Mouse (Mus musculus) C2C12 (cell line): Measurements from ENCODE around the gene Gtdc1. TPM values are rescaled to one million over a fixed set of nuclear protein-coding genes. Genes with fewer than 3 reads are reported as not detected.

ENCODE experiments used
- H3K27me3 ChIP-seq: one replicate; pipeline ENCODE4 v1.6.1; 2011; ENCODE audit not compliant: control insufficient read depth, insufficient read depth, insufficient read length
- H3K36me3 ChIP-seq: one replicate; pipeline ENCODE4 v1.6.1; 2011; ENCODE audit not compliant: control insufficient read depth, insufficient read depth
- H3K4me3 ChIP-seq: one replicate; pipeline ENCODE4 v1.5.1; 2011; ENCODE audit warnings: mild to moderate bottlenecking, control low read depth; ENCODE audit not compliant: poor library complexity, insufficient read depth, severe bottlenecking
- H3K79me2 ChIP-seq: one replicate; pipeline ENCODE4 v1.6.1; 2011; ENCODE audit not compliant: control insufficient read depth, insufficient read depth
- H3K79me3 ChIP-seq: one replicate; pipeline ENCODE4 v1.6.1; 2011; ENCODE audit warnings: low read depth, control low read depth
- H3ac ChIP-seq: one replicate; pipeline ENCODE3; 2011; ENCODE audit warnings: low read depth; ENCODE audit not compliant: control insufficient read depth, insufficient read length
- CEBPB ChIP-seq: IDR thresholded peaks from one replicate; pipeline ENCODE4 v1.6.1; 2011; ENCODE audit warnings: low read depth, mild to moderate bottlenecking, control low read depth, moderate library complexity
- CTCF ChIP-seq: IDR thresholded peaks from one replicate; pipeline ENCODE4 v1.5.1; 2011; ENCODE audit not compliant: control insufficient read depth, insufficient read depth, insufficient read length
- FOSL1 ChIP-seq: IDR thresholded peaks from one replicate; pipeline ENCODE4 v1.8.0; 2011; ENCODE audit warnings: mild to moderate bottlenecking, low read length; ENCODE audit not compliant: poor library complexity, insufficient read depth, severe bottlenecking
- MAX ChIP-seq: IDR thresholded peaks from one replicate; pipeline ENCODE4 v1.6.1; 2011; ENCODE audit warnings: mild to moderate bottlenecking, control low read depth
- MYOD1 ChIP-seq: IDR thresholded peaks from one replicate; pipeline ENCODE4 v1.6.1; 2011; ENCODE audit warnings: low read depth; ENCODE audit not compliant: control insufficient read depth, insufficient read length
- MYOG ChIP-seq: IDR thresholded peaks from one replicate; pipeline ENCODE4 v1.6.1; 2011; ENCODE audit not compliant: control insufficient read depth, insufficient read length; ENCODE audit errors: extremely low read depth
- USF1 ChIP-seq: IDR thresholded peaks from one replicate; pipeline ENCODE4 v1.6.1; 2011; ENCODE audit warnings: low read depth, mild to moderate bottlenecking, control low read depth, moderate library complexity
- polyA plus RNA-seq: library from polyadenylated mRNA; unstranded; fragments of >200 nt; fragmentation: generic; extraction: Trizol; gene quantifications from one replicate; pipeline ENCODE4 v1.2.1, GENCODE M21; 2012; ENCODE audit warnings: missing spikeins

Gene Gtdc1
- polyA plus RNA-seq, 1 experiment, result 3.6 TPM

GRCm38 (mm10) chr2:44801361-44801760 is 126.1 kb downstream of the Gtdc1 start:
- Histone ChIP-seq H3K36me3 (no peaks in the 10 kb centered on the region), H3ac (no peak overlapping the region), H3K27me3 (no peaks in the 10 kb centered on the region), H3K79me3 (no peaks in the 10 kb centered on the region), H3K4me3 (no peak overlapping the region), H3K79me2 (no peaks in the 10 kb centered on the region)
- no peak for TF ChIP-seq FOSL1
- no peak for TF ChIP-seq USF1
- TF ChIP-seq MYOG, result no peak
- TF ChIP-seq CEBPB, result no peak
- no peak for TF ChIP-seq MYOD1
- TF ChIP-seq CTCF, result no peak
- no peak for TF ChIP-seq MAX

GRCm38 (mm10) chr2:44791840-44792239 is 135.6 kb downstream of the Gtdc1 start:
- Histone ChIP-seq H3K79me3 (no peaks in the 10 kb centered on the region), H3ac (no peak overlapping the region), H3K27me3 (no peaks in the 10 kb centered on the region), H3K4me3 (no peak overlapping the region), H3K36me3 (no peaks in the 10 kb centered on the region), H3K79me2 (no peaks in the 10 kb centered on the region)
- TF ChIP-seq CEBPB (no peak), FOSL1 (no peak), CTCF (no peak), MYOD1 (no peak), MYOG (no peak), USF1 (no peak), MAX (no peak)

DNA sequence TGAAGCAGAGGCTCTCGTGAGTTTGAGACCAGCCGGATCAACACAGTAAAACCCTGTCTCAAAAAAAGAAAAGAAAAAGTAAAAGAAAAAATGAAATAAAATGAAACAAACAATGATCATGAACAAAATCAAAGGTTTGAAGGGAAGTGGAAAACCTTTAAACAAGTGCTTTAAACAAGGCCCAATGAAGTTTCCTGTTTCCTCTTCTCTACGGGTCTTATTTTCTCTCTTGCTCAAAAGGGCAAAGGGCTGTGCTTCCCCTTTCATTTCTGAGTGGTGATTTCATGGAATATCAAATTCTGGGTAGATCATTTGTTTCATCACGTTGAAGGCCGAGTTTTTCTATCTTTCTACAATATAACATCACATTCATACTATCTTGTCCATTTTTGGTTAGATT is 136.3 kb downstream of the Gtdc1 start:
- H3K27me3 ChIP-seq, result no peaks in the 10 kb centered on the region
- no peak overlapping the region for H3K4me3 ChIP-seq
- H3K36me3 ChIP-seq, result no peaks in the 10 kb centered on the region
- no peak overlapping the region for H3ac ChIP-seq
- H3K79me2 ChIP-seq, result no peaks in the 10 kb centered on the region
- no peaks in the 10 kb centered on the region for H3K79me3 ChIP-seq
- TF ChIP-seq MYOG (no peak), CTCF (no peak), CEBPB (no peak), MAX (no peak), USF1 (no peak), FOSL1 (no peak), MYOD1 (no peak)

- TF ChIP-seq MAX (no peak), FOSL1 (no peak)
- Histone ChIP-seq H3ac (no peak overlapping the region), H3K27me3 (no peaks in the 10 kb centered on the region), H3K79me2 (no peaks in the 10 kb centered on the region), H3K36me3 (no peaks in the 10 kb centered on the region), H3K79me3 (no peaks in the 10 kb centered on the region), H3K4me3 (no peak overlapping the region)
Observed at GRCm38 (mm10) chr2:44782746-44783145, 144.7 kb downstream of the Gtdc1 start.

DNA sequence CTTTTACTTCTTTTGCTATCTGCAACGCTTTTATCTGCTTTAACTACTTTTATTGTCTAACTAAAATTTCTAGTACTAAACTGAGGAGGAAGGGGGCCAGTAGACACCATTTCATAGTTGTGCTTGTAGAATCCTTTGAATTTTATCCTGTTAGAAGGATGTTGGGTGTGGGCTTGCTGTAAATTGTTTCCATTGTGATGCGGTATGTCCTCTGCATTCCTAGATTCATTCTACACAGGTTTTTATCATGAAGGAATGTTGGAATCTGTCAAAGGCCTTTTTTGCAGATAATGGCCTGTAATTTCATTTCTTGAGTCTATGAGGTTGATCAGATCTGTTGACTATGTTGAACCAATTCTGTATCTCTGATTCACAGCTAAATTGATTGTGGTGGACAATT is 146.5 kb downstream of the Gtdc1 start:
- no peaks in the 10 kb centered on the region for H3K79me2 ChIP-seq
- no peak overlapping the region for H3K4me3 ChIP-seq
- no peak overlapping the region for H3ac ChIP-seq
- no peaks in the 10 kb centered on the region for H3K36me3 ChIP-seq
- no peaks in the 10 kb centered on the region for H3K27me3 ChIP-seq
- H3K79me3 ChIP-seq, result no peaks in the 10 kb centered on the region
- TF ChIP-seq USF1, result no peak
- TF ChIP-seq CTCF, result no peak
- no peak for TF ChIP-seq MYOD1
- TF ChIP-seq MYOG, result no peak
- TF ChIP-seq FOSL1, result no peak
- no peak for TF ChIP-seq CEBPB
- TF ChIP-seq MAX, result no peak

DNA sequence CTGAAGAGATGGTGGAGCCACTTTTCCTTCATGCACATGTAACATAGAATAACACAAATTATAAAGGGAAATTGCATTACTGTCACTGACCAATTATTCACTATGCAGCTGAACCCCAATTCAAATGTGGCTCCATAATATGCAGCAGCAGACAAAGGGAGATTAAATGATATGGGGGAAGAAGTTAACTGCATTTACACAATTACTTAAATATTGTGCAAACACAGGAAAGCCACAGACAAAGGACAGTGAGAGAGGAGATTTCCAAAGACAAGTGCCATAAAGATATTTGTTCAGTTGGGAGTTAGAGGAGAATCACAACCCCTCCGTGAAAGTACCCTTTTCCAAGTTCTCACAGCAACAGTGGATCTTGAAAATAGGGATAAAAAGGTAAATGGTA is 163.6 kb downstream of the Gtdc1 start:
- H3ac ChIP-seq, result no peak overlapping the region
- TF ChIP-seq FOSL1 (no peak), CEBPB (no peak), USF1 (no peak), MYOG (no peak), MAX (no peak), CTCF (no peak), MYOD1 (no peak)
- H3K79me3 ChIP-seq, result no peaks in the 10 kb centered on the region
- no peak overlapping the region for H3K4me3 ChIP-seq
- H3K79me2 ChIP-seq, result no peaks in the 10 kb centered on the region
- no peaks in the 10 kb centered on the region for H3K27me3 ChIP-seq
- H3K36me3 ChIP-seq, result no peaks in the 10 kb centered on the region
